ENCODE assay signal across 22 mouse cellular contexts in the genomic region with DNA sequence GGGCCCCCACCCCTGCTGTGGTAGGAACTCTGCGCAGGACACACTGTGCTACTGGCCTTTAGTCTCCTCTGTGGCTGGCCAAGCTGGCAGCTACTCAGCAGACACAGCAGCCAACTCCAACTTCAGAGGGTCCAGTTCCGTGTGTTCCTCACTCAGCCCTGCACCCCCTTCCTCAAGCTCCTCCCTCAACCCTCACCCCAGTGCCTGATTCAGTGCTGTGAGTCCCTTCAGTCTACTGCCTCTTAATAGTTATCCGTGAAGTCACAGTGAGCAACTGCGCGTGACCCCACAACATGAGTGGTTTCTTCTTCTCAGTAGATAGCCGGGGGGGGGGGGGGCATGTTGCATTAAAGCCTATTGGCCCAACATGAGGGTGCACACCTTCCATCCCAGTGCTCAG. TPM values are rescaled to one million over a fixed set of nuclear protein-coding genes. Genes with fewer than 3 reads are reported as not detected.
DNase-seq lines count a peak whose midpoint lies in the region; ATAC-seq and TF ChIP-seq lines count a peak whose summit lies in the region.
"Had no signal": no experiment of that assay in that cellular context is flagged by ENCODE, and none has a peak within 500 bp of the region (broad histone marks: within the 10 kb centered on the region; RNA-seq: fewer than 3 reads in every experiment).

No protein-coding gene starts in this region.

- no peaks in the 10 kb centered on the region for H3K36me3 ChIP-seq in forebrain, embryonic 11.5 days (ENCODE audit: control insufficient read depth, insufficient read depth, low read length)
- no peaks in the 10 kb centered on the region for H3K36me3 ChIP-seq in forebrain, embryonic 12.5 days (replicated peaks)
- H3K36me3 ChIP-seq in kidney, embryonic 14.5 days (ENCODE audit: control insufficient read depth, insufficient read depth, low read length): no peaks in the 10 kb centered on the region
- no peaks in the 10 kb centered on the region for H3K36me3 ChIP-seq in stomach, postnatal 0 days (ENCODE audit: control insufficient read depth, insufficient read depth, low read length)
- H3K36me3 ChIP-seq: embryonic facial prominence, embryonic 15.5 days; forebrain, embryonic 10.5 days; hindbrain, embryonic 10.5 days had no signal

- no peak overlapping the region for H3K27ac ChIP-seq in forebrain, embryonic 11.5 days (ENCODE audit: low read depth, low read length)
- H3K27ac ChIP-seq in forebrain, embryonic 12.5 days: no peak overlapping the region
- H3K27ac ChIP-seq in kidney, embryonic 14.5 days (ENCODE audit: low read depth, low read length): no peak overlapping the region
- H3K27ac ChIP-seq in stomach, postnatal 0 days (replicated peaks): no peak overlapping the region
- H3K27ac ChIP-seq: embryonic facial prominence, embryonic 15.5 days; forebrain, embryonic 10.5 days; hindbrain, embryonic 10.5 days; hindbrain, embryonic 14.5 days had no signal

- no peak overlapping the region for H3K4me2 ChIP-seq in forebrain, embryonic 11.5 days (ENCODE audit: low read depth, low read length, severe bottlenecking)
- no peak overlapping the region for H3K4me2 ChIP-seq in forebrain, embryonic 12.5 days
- no peak overlapping the region for H3K4me2 ChIP-seq in kidney, embryonic 14.5 days (replicated peaks; ENCODE audit: low read depth, low read length)
- H3K4me2 ChIP-seq in stomach, postnatal 0 days (replicated peaks; ENCODE audit: low read depth): no peak overlapping the region
- H3K4me2 ChIP-seq: embryonic facial prominence, embryonic 15.5 days; hindbrain, embryonic 14.5 days had no signal

- no peaks in the 10 kb centered on the region for H3K9me3 ChIP-seq in forebrain, embryonic 11.5 days (ENCODE audit: control insufficient read depth, low read length)
- H3K9me3 ChIP-seq in forebrain, embryonic 12.5 days: no peaks in the 10 kb centered on the region
- H3K9me3 ChIP-seq in kidney, embryonic 14.5 days (ENCODE audit: control insufficient read depth, low read length): no peaks in the 10 kb centered on the region
- no peaks in the 10 kb centered on the region for H3K9me3 ChIP-seq in stomach, postnatal 0 days (ENCODE audit: control insufficient read depth, low read length)
- H3K9me3 ChIP-seq: embryonic facial prominence, embryonic 15.5 days; forebrain, embryonic 10.5 days; hindbrain, embryonic 10.5 days had no signal

- no peak overlapping the region for H3K4me3 ChIP-seq in forebrain, embryonic 11.5 days (ENCODE audit: low read depth, low read length)
- no peak overlapping the region for H3K4me3 ChIP-seq in forebrain, embryonic 12.5 days (replicated peaks)
- H3K4me3 ChIP-seq in kidney, embryonic 14.5 days (ENCODE audit: low read length): no peak overlapping the region
- no peak overlapping the region for H3K4me3 ChIP-seq in stomach, postnatal 0 days (ENCODE audit: low read depth, low read length)
- H3K4me3 ChIP-seq: embryonic facial prominence, embryonic 15.5 days; erythroblast, embryonic 14.5 days; forebrain, embryonic 10.5 days; hindbrain, embryonic 10.5 days had no signal

- H3K27me3 ChIP-seq in forebrain, embryonic 11.5 days (ENCODE audit: control insufficient read depth, insufficient read depth, low read length): no peaks in the 10 kb centered on the region
- H3K27me3 ChIP-seq in forebrain, embryonic 12.5 days: no peaks in the 10 kb centered on the region
- no peaks in the 10 kb centered on the region for H3K27me3 ChIP-seq in kidney, embryonic 14.5 days (ENCODE audit: control insufficient read depth, insufficient read depth, low read length)
- H3K27me3 ChIP-seq in stomach, postnatal 0 days (ENCODE audit: control insufficient read depth, insufficient read depth, low read length): no peaks in the 10 kb centered on the region
- H3K27me3 ChIP-seq: embryonic facial prominence, embryonic 15.5 days had no signal

- peak; percentile 39 for DNase-seq in forebrain, embryonic 11.5 days (ENCODE audit: low spot score)
- DNase-seq in kidney, postnatal 36 days: no peak
- DNase-seq in right cerebral cortex, postnatal 10 days (ENCODE audit: low spot score in 2 of 2): peak; percentile 15 to 18
- no peak for DNase-seq in right cerebral cortex, postnatal 14 days
- DNase-seq in stomach, postnatal 0 days (ENCODE audit: low spot score): peak; percentile 8
- DNase-seq: adrenal gland, postnatal 10 days; cerebellum, adult 18-20 months; cerebellum, adult 9-11 months; cerebellum, postnatal 36 days; gastrocnemius, postnatal 14 days; heart, postnatal 10 days had no signal

- WGBS in forebrain, embryonic 11.5 days: 80% methylated on average over 6 of the region's 6 CpGs
- WGBS in forebrain, embryonic 12.5 days: 89% methylated on average over 6 of the region's 6 CpGs
- 86% methylated on average over 6 of the region's 6 CpGs for WGBS in kidney, embryonic 14.5 days
- 88% methylated on average over 6 of the region's 6 CpGs for WGBS in stomach, postnatal 0 days

- no peak for TF ChIP-seq EP300 in stomach, postnatal 0 days (optimal IDR thresholded peaks at IDR 0.05)

- no peaks in the 10 kb centered on the region for H3K4me1 ChIP-seq in forebrain, embryonic 11.5 days (replicated peaks; ENCODE audit: control insufficient read depth, insufficient read depth, low read length)
- no peaks in the 10 kb centered on the region for H3K4me1 ChIP-seq in forebrain, embryonic 12.5 days
- H3K4me1 ChIP-seq in kidney, embryonic 14.5 days (ENCODE audit: control insufficient read depth, insufficient read depth, low read length): 0 out of 2 replicates have a peak, but pooled peaks cover 3% of the 10 kb centered on the region
- no peaks in the 10 kb centered on the region for H3K4me1 ChIP-seq in stomach, postnatal 0 days (replicated peaks; ENCODE audit: control insufficient read depth, insufficient read depth)
- H3K4me1 ChIP-seq: embryonic facial prominence, embryonic 15.5 days had no signal

- no peak for ATAC-seq in forebrain, embryonic 11.5 days (replicated peaks; ENCODE audit: low FRiP score)
- no peak for ATAC-seq in forebrain, embryonic 12.5 days (ENCODE audit: low FRiP score)
- 0 out of 2 replicates have a peak, but pooled peaks have one; percentile 32 for ATAC-seq in kidney, embryonic 14.5 days (ENCODE audit: low FRiP score, low TSS enrichment)
- ATAC-seq in stomach, postnatal 0 days (ENCODE audit: low FRiP score, low TSS enrichment): no peak
- ATAC-seq: forebrain, embryonic 16.5 days had no signal

- no peak overlapping the region for H3K9ac ChIP-seq in forebrain, embryonic 11.5 days (ENCODE audit: low read length)
- H3K9ac ChIP-seq in forebrain, embryonic 12.5 days: no peak overlapping the region
- H3K9ac ChIP-seq in kidney, embryonic 14.5 days (ENCODE audit: low read depth, low read length): no peak overlapping the region
- H3K9ac ChIP-seq in stomach, postnatal 0 days (ENCODE audit: low read length): no peak overlapping the region
- H3K9ac ChIP-seq: embryonic facial prominence, embryonic 15.5 days; hindbrain, embryonic 14.5 days had no signal

- TF ChIP-seq CTCF in stomach, postnatal 0 days (IDR thresholded peaks at IDR 0.05; ENCODE audit: low read depth): no peak

RNA-seq across cellular contexts. Expression of a gene that starts 13.5 kb away (rescaled TPM):
- not detected in 2 replicates for polyA plus RNA-seq in forebrain, embryonic 11.5 days (2014; fragmentation: Nextera tagmentation; extraction: Ambion mirVana)
- polyA plus RNA-seq in forebrain, embryonic 12.5 days (2016; fragmentation: Nextera tagmentation; extraction: Ambion mirVana): not detected in 2 replicates
- polyA plus RNA-seq in kidney, embryonic 14.5 days (2014; fragmentation: Nextera tagmentation; extraction: Ambion mirVana): not detected in 2 replicates
- polyA plus RNA-seq in stomach, postnatal 0 days (2015; fragmentation: Nextera tagmentation; extraction: Ambion mirVana): not detected in 2 replicates
- polyA plus RNA-seq: brain, embryonic 14.5 days; C2C12; embryonic facial prominence, embryonic 15.5 days; erythroblast, embryonic 14.5 days; forebrain, embryonic 10.5 days; forebrain, embryonic 16.5 days; heart, embryonic 14.5 days; hindbrain, embryonic 10.5 days; hindbrain, embryonic 14.5 days had no signal

RNA-seq across cellular contexts. Expression of a gene that starts 18.6 kb away (rescaled TPM):
- 64.4 and 67.7 TPM in 2 replicates for polyA plus RNA-seq in forebrain, embryonic 11.5 days (2014; fragmentation: Nextera tagmentation; extraction: Ambion mirVana)
- 69.0 and 70.6 TPM in 2 replicates for polyA plus RNA-seq in forebrain, embryonic 12.5 days (2016; fragmentation: Nextera tagmentation; extraction: Ambion mirVana)
- 44.2 and 47.4 TPM in 2 replicates for polyA plus RNA-seq in kidney, embryonic 14.5 days (2014; fragmentation: Nextera tagmentation; extraction: Ambion mirVana)
- polyA plus RNA-seq in stomach, postnatal 0 days (2015; fragmentation: Nextera tagmentation; extraction: Ambion mirVana): 24.0 and 25.4 TPM in 2 replicates

RNA-seq across cellular contexts. Expression of a gene that starts 40.0 kb away (rescaled TPM):
- 14.2 and 15.6 TPM in 2 replicates for polyA plus RNA-seq in forebrain, embryonic 11.5 days (2014; fragmentation: Nextera tagmentation; extraction: Ambion mirVana)
- 9.2 and 10.6 TPM in 2 replicates for polyA plus RNA-seq in forebrain, embryonic 12.5 days (2016; fragmentation: Nextera tagmentation; extraction: Ambion mirVana)
- polyA plus RNA-seq in kidney, embryonic 14.5 days (2014; fragmentation: Nextera tagmentation; extraction: Ambion mirVana): 34.9 and 43.3 TPM in 2 replicates
- polyA plus RNA-seq in stomach, postnatal 0 days (2015; fragmentation: Nextera tagmentation; extraction: Ambion mirVana): 81.8 and 92.1 TPM in 2 replicates

RNA-seq across cellular contexts. Expression of a gene that starts 40.2 kb away (rescaled TPM):
- 0.04 and 0.09 TPM in 2 replicates for polyA plus RNA-seq in forebrain, embryonic 11.5 days (2014; fragmentation: Nextera tagmentation; extraction: Ambion mirVana)
- 0.05 TPM in 1 of 2 replicates, not detected in the other for polyA plus RNA-seq in forebrain, embryonic 12.5 days (2016; fragmentation: Nextera tagmentation; extraction: Ambion mirVana)
- polyA plus RNA-seq in kidney, embryonic 14.5 days (2014; fragmentation: Nextera tagmentation; extraction: Ambion mirVana): not detected in 2 replicates
- polyA plus RNA-seq in stomach, postnatal 0 days (2015; fragmentation: Nextera tagmentation; extraction: Ambion mirVana): 0.02 and 0.07 TPM in 2 replicates
- polyA plus RNA-seq: embryonic facial prominence, embryonic 15.5 days; erythroblast, embryonic 14.5 days; forebrain, embryonic 10.5 days; heart, embryonic 14.5 days had no signal

Comparison
In these comparisons a context has a peak if more than half of its experiments do, and no peak if none do; other contexts are left out.
1. DNase-seq: peak in forebrain, embryonic 11.5 days (single experiment), right cerebral cortex, postnatal 10 days (2 of 2) and stomach, postnatal 0 days (single experiment); none in kidney, postnatal 36 days (0 of 2) and right cerebral cortex, postnatal 14 days (single experiment).